Mouse (Mus musculus) embryo, embryonic 11.5 days (tissue): ENCODE data around the gene Gmfg.

ENCODE experiments used
- DNase-seq: peaks from one replicate; pipeline ENCODE4 v3.0.0-alpha.2; 2012; ENCODE audit warnings: low read depth, low spot score

The Gmfg gene

DNA sequence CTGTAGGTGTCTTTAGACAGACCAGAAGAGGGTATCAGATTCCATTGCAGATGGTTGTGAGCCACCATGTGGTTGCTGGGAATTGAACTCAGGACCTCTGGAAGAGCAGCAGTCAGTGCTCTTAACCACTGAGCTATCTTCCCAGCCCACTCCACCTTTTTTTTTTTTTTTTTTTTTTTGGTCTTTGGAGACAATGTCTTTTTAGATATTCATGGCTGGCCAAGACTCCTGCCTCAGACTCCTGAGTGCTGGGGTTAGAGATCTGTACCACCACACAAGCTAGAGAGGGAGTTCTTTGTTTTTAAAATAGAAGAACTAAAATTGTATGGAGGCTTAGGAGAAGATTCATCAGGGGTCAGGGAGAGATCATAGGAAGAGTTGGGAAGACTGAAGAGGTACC lies 717 bp downstream of the Gmfg start:
- no peak for DNase-seq

GRCm38 (mm10) chr7:28438771-28439170 lies 1.5 kb downstream of the Gmfg start:
- DNase-seq = no peak

DNA sequence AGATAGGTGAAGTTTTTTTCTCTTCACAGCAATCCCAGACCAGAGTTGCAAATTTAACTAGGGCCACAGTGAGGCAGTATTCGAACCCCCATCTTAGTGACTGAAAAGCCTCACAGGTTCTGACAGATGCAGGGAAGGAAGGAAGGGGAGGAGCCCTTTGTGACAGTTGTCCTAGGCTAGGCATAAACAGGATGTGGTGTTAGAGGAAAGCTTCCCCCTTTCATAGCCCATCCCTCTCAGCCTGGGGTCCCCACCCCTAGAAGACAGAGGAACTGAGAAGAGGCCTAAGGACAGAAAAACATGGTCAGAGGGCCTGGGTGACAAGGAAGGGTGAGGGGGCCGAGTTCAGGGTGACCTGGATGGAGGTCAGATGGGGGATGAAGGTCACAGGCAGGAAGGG lies 3.5 kb downstream of the Gmfg start:
- DNase-seq = no peak

DNA sequence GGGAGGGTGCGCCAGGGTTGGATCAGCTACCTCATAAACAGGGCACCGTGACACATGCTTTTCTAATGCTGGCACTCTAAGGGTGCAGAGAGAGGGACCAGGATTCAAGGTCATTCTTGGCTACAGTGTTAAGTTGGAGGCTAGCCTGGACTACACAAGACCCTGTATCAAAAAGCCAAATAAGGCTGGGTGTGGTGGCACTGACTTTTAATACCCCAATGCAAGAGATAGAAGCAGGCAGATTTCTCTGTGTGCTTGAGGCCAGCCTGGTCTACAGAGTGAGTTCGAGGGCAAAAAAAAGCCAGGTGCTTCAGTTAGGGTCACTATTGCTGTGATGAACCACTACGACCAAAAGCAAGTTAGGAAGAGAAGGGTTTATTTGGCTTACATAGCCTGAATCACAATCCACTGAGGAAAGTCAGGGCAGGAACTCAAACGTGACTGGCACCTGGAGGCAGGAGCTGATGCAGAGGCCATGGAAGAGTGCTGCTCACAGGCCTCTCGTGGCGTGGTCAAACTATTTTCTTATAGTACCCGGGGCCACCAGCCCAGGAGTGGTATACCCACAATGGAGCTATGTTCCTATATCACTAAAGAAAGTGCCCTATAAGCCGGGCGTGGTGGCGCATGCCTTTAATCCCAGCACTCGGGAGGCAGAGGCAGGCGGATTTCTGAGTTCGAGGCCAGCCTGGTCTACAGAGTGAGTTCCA lies 4.7 kb downstream of the Gmfg start:
- no peak for DNase-seq

GRCm38 (mm10) chr7:28442688-28443087 lies 5.4 kb downstream of the Gmfg start:
- no peak for DNase-seq

- no peak for DNase-seq
Measured at GRCm38 (mm10) chr7:28444344-28444974, 7.2 kb downstream of the Gmfg start.

DNA sequence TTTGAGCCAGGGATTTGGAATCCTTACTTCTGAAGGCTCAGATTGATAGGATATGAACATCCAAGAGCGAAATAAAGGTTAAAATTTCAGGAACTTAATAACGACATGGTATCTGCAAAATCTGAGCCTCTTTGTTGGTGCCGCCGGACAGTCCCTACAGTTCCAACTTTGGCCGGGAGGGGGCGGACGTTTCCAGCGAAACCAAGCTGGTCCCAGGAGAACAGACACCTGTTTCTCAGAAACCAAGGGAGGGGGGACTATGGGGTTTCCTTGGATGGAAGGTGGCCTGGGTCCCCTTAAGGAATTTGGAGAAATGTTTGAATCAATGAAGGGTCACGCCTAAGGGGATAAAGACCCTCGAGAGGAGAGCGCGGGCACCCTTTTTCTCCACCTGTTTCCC lies 9.2 kb downstream of the Gmfg start:
- DNase-seq = peak; percentile 51

DNA sequence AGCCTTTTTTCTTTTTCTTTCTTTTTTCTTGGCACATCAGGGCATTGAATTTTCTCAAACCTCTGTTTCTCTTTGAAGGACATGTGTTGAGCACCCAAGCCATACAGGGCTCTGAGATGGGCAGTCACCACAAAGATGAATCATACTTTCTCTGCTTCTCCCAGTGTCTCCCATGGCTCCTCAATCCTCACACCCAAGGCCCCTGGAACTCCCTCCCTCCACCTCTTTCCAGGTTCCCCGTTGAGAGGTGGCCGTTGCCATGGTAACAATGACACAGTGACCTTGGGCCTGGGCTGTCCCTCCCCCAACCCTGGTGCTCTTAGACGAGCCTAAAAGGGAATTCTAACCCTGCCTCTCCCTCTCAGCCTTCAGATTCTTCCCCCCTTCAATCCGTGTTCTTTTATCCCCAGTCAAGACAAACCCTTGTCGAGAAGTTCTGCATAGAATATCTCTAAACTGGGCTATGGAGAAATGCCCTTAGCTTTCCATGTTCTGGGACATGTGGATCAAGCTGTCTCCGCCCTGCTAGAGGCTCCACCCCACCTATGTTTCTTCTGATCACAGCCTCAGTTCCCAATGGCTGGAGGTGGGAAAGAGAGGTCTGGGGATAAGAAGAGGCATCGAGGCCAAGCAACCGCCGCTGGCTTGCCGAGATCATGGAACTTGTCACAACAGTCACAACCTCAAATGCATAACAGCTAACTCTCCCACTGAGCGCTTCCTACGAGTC lies 10.0 kb downstream of the Gmfg start:
- DNase-seq = no peak

DNA sequence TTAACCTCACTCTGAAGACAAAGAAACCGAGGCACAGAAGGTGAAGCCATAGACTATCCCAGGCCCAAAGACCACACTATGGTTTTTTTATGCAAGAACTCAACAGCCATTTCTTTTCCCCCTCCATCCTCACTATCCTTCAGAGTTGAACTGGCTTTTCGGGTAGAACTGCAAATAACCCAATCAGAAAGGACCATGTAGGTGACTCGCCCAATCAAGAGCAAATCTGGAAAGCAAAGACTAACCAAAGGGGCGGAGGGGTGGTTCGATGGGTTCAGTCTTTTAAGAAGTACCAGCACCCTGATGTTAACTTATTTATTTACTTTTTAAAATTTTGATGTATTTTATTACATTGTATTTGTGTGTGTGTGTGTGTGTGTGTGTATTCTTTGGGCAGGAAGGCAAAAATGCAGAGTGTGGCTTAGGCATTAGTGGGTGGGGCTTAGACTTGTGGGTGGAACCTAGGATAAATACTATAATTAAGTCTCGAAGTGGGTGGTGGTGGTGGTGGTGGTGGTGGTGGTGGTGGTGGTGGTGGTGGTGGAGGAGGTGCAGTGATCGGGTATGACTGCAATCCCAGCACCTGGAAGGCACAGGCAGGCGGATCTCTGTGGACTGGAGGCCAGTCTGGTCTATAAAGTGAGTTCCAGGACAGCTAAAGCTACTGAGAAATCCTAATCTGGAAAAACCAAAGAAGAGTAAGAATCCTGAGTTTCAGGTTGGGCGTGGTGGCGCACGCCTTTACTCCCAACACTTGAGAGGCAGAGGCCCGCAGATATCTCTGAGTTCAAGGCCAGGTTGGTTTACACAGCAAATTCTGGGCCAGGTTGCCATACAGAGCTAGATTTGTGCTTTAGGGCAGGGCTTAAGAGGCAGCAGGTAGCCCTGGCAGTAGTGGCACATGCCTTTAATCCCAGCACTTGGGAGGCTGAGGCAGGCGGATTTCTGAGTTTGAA lies 10.9 kb downstream of the Gmfg start:
- DNase-seq = no peak

DNA sequence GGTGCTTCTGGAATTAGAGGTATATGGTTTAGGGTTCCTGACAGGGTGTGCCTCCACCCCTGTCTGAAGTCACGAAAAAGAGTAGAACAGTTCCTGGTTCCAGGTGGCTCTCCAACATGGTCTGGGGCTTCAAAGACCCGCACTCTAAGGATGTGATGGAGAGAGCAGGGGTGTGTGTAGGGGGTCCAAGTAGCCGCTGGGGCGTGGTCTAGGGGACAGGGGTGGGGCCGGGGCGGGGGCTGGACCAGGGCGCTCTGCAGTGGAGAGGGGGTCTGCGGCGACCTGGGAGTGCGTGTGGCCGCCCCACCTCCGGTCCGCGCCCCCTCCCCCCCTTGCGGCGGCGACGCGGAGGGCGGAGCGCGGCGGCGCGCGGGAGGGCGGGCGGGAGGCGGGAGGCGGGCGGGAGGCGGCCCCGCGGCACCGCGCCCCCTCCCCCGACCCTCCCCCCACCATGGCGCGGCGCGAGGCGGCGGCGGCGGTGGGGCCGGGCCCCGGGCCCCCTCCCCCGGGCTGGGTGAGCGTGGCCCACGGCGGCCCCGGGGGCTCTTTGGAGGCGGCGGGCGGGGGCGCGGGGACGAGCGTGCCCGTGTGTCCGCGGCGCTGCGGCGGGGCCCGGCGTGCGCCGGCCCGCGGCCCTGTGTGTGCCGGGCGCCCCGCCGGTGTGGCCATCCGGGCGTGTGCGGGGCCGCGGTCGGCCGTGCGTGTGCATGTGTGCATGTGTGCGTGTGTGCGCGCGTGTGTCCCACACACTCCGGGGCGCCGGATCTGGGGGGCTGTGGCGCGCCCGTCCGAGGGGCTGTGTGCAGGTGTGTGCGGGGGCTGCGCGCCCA lies 14.5 kb downstream of the Gmfg start, which contains the start of gene Lrfn1:
Lrfn1 (plus strand) TSS at position 450 of the 830 bp plus-strand sequence.
- DNase-seq = no peak

GRCm38 (mm10) chr7:28452361-28453005 lies 15.2 kb downstream of the Gmfg start:
- no peak for DNase-seq

GRCm38 (mm10) chr7:28460361-28460760 lies 23.1 kb downstream of the Gmfg start:
- DNase-seq = no peak

DNA sequence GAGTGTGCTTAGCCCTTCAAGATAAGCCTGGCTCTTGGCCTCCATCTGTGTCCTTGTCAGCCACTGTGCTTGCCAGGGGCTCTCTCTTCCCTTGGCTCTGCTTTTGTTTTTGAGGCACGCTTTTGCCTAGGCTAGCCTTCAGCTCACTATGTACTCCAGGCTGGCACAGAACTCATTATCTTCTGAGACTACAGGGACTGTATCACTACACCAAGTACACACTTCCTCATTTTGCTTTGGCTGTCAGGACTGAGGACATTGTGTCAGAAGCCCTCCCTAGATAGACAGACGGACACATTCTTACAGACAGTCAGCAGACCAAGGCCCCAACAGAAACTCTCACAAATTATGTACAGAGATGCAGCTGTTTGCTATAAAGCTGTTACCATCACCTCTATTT lies 25.5 kb downstream of the Gmfg start:
- DNase-seq = no peak

GRCm38 (mm10) chr7:28464416-28465212 lies 27.4 kb downstream of the Gmfg start:
- DNase-seq = no peak

DNA sequence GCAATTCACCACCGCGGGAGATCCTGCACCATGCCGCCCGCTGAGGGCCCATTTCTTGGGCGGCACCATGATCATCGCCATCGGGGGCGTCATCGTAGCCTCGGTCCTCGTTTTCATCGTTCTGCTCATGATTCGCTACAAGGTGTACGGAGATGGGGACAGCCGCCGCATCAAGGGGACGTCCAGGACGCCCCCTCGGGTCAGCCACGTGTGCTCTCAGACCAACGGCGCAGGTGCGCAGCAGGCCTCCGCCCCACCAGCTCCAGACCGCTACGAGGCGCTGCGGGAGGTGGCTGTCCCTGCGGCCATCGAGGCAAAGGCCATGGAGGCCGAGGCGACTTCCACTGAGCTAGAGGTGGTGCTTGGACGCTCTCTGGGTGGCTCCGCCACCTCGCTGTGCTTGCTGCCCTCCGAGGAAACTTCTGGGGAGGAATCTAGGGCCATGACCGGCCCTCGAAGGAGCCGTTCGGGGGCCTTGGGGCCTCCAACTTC lies 29.5 kb downstream of the Gmfg start:
- no peak for DNase-seq

DNA sequence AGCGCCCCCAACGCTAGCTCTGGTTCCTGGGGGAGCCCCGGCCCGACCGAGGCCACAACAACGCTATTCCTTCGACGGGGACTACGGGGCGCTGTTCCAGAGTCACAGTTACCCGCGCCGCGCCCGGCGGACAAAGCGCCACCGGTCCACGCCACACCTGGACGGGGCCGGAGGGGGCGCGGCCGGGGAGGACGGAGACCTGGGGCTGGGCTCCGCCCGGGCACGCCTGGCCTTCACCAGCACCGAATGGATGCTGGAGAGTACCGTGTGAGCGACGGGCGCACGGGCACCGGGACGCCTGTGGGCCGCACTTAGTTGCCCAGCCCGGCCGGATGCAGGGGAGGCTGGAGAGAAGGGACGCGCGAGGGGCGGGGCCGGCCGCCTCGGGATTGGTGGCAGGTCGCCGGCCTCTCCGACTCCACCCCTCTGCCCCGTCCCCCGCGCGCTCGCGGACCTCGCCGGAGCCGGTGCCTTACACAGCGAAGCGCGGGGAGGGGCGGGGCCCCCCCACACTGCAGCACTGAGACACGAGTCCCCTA lies 30.0 kb downstream of the Gmfg start:
- peak; percentile 36 for DNase-seq

GRCm38 (mm10) chr7:28476191-28476590 lies 38.9 kb downstream of the Gmfg start:
- no peak for DNase-seq

DNA sequence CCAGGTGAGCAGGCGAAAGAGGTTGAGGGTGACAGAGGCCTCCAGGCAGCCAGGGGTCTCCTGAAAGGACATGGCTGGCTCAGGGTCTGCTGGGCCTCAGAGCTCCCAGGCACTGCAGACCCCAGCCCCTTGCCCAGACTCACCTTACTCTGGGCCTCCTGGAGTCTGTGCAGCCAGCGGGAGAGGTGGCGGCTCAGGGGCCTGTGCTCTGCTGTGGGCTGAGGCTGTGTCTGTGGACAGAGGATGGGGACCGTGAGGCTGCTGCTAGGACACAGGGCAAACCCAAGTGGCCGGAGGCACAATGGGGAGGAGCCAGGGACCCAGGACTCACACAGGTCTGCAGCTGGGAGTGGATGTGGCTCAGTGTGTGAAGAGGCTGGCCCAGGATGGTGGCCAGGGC lies 40.1 kb downstream of the Gmfg start:
- no peak for DNase-seq

DNA sequence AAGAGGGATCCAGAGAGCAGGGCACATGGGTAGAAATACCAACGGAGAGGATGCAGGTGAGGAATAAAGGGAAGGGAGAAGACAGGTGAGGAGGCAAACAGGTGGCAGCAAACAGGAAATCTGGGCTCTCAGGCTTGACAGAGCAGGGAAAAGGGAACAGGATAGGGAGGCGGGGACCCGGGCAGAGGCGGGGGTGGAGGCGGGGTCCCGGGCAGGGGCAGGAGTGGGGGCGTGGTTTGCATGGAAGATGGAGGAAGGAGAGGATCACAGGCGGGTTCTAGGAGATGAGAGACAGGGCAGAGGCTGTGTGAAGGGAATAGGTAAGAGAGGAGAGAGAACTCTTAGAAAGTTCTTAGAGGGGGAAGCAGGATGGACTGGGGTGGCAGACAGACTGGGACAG lies 41.6 kb downstream of the Gmfg start:
- no peak for DNase-seq
